Mouse (Mus musculus): ENCODE measurements around the gene Pde4b. TPM values are rescaled to one million over a fixed set of nuclear protein-coding genes. Genes with fewer than 3 reads are reported as not detected.

Pde4b gene
- polyA plus RNA-seq, 1 experiment from 2014 or later, result 25.7 TPM

GRCm38 (mm10) chr4:102136366-102136849 lies 49.1 kb downstream of the Pde4b start:
- Histone ChIP-seq H3K27me3 (ENCODE audit: insufficient read depth, low read length) (no peaks in the 10 kb centered on the region), H3K4me2 (no peak overlapping the region), H3K9me3 (ENCODE audit: low read depth, low read length) (no peaks in the 10 kb centered on the region), H3K27ac (ENCODE audit: low read depth) (no peak overlapping the region), H3K4me1 (ENCODE audit: insufficient read depth) (no peaks in the 10 kb centered on the region), H3K4me3 (ENCODE audit: low read depth, low read length) (no peak overlapping the region), H3K36me3 (ENCODE audit: insufficient read depth) (no peaks in the 10 kb centered on the region), H3K9ac (no peak overlapping the region)
- DNase-seq (no peak), ATAC-seq (ENCODE audit: insufficient read depth) (no peak)
- TF ChIP-seq CTCF (IDR thresholded peaks at IDR 0.05; ENCODE audit: low read depth), result no peak
- WGBS, result 54% methylated on average over 3 of the region's 3 CpGs

DNA sequence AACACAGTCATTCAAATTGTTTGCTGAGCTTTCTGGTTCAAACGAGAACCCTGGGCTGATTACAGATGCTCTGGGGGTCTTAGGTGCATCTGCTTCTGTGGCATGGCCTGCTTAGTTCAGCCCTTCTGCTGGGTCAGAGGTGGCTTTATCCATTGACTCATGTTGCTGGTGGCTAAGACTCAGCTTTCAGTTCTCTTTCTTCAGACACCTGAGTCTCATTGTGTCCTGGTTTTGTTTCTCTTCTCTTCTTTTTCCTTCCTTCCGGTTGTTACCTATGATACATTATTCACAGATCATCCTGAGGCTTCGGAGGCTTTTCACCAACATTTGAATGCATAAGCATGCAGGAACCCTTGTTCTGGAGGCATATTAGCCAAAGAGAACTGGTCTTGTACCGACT lies 51.0 kb downstream of the Pde4b start:
- Histone ChIP-seq H3K27me3 (ENCODE audit: insufficient read depth, low read length) (no peaks in the 10 kb centered on the region), H3K4me2 (no peak overlapping the region), H3K27ac (ENCODE audit: low read depth) (no peak overlapping the region), H3K9ac (no peak overlapping the region), H3K36me3 (ENCODE audit: insufficient read depth) (no peaks in the 10 kb centered on the region), H3K4me1 (ENCODE audit: insufficient read depth) (no peaks in the 10 kb centered on the region), H3K4me3 (ENCODE audit: low read depth, low read length) (no peak overlapping the region), H3K9me3 (ENCODE audit: low read depth, low read length) (no peaks in the 10 kb centered on the region)
- WGBS, result 72% methylated on average over 4 of the region's 4 CpGs
- DNase-seq (no peak), ATAC-seq (ENCODE audit: insufficient read depth) (no peak)
- no peak for TF ChIP-seq CTCF (IDR thresholded peaks at IDR 0.05; ENCODE audit: low read depth)

DNA sequence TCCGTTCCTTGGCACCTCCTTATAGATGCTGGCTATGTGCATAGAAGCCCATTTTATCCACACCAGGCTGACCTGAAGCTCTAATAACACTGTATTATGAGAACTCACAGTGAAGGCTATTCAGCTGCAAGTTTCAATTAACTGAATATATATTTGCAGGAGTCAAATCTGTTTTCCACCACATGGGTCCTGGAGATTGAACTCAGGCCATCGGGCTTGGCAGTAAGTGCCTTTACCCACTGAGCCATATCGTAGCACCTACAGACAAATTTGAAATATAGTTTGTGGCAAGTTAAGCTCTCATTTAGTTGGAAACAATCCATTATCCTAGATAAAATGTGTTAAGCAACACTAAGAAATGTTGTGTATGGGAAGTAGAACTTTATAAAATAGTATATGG lies 53.9 kb downstream of the Pde4b start:
- DNase-seq (no peak), ATAC-seq (ENCODE audit: insufficient read depth) (no peak)
- no peak overlapping the region for H3K9ac ChIP-seq
- no peak overlapping the region for H3K4me2 ChIP-seq
- no peaks in the 10 kb centered on the region for H3K9me3 ChIP-seq (ENCODE audit: low read depth, low read length)
- TF ChIP-seq CTCF (IDR thresholded peaks at IDR 0.05; ENCODE audit: low read depth), result no peak
- H3K27ac ChIP-seq (ENCODE audit: low read depth), result no peak overlapping the region
- WGBS, result 92% methylated on average over 3 of the region's 3 CpGs
- H3K4me3 ChIP-seq (ENCODE audit: low read depth, low read length), result no peak overlapping the region
- no peaks in the 10 kb centered on the region for H3K27me3 ChIP-seq (ENCODE audit: insufficient read depth, low read length)
- H3K36me3 ChIP-seq (ENCODE audit: insufficient read depth), result no peaks in the 10 kb centered on the region
- H3K4me1 ChIP-seq (ENCODE audit: insufficient read depth), result no peaks in the 10 kb centered on the region

DNA sequence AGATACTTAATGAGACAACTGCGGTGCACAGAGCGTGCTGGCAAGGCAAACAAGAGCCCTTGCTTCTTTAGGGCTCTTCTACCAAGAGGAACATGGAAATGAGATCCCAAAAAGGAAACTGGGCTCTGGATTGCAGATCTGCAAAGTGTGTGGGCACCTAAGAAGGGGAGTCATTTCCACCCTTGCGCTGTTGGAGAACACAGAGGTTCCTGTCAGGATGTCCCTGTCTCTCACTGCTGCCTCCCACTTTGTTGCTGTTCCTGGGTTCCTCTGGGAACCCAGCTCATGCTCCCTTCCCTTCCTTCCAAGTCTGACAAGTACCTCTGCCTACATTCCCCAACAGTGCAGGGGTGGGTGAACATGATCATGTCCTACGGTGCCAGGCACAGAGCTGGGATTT lies 61.4 kb downstream of the Pde4b start:
- Histone ChIP-seq H3K4me1 (ENCODE audit: insufficient read depth) (no peaks in the 10 kb centered on the region), H3K27ac (ENCODE audit: low read depth) (no peak overlapping the region), H3K9me3 (ENCODE audit: low read depth, low read length) (no peaks in the 10 kb centered on the region), H3K4me2 (no peak overlapping the region), H3K36me3 (ENCODE audit: insufficient read depth) (no peaks in the 10 kb centered on the region), H3K27me3 (ENCODE audit: insufficient read depth, low read length) (no peaks in the 10 kb centered on the region), H3K9ac (no peak overlapping the region), H3K4me3 (ENCODE audit: low read depth, low read length) (no peak overlapping the region)
- DNase-seq (no peak), ATAC-seq (ENCODE audit: insufficient read depth) (no peak)
- WGBS, result 85% methylated on average over 4 of the region's 4 CpGs
- no peak for TF ChIP-seq CTCF (IDR thresholded peaks at IDR 0.05; ENCODE audit: low read depth)

- ATAC-seq (ENCODE audit: insufficient read depth) (no peak), DNase-seq (no peak)
- Histone ChIP-seq H3K4me1 (ENCODE audit: insufficient read depth) (no peaks in the 10 kb centered on the region), H3K4me3 (ENCODE audit: low read depth, low read length) (no peak overlapping the region), H3K9me3 (ENCODE audit: low read depth, low read length) (no peaks in the 10 kb centered on the region), H3K9ac (no peak overlapping the region), H3K36me3 (ENCODE audit: insufficient read depth) (no peaks in the 10 kb centered on the region), H3K27ac (ENCODE audit: low read depth) (no peak overlapping the region), H3K27me3 (ENCODE audit: insufficient read depth, low read length) (no peaks in the 10 kb centered on the region), H3K4me2 (no peak overlapping the region)
- TF ChIP-seq CTCF (IDR thresholded peaks at IDR 0.05; ENCODE audit: low read depth), result no peak
Measured at GRCm38 (mm10) chr4:102159178-102159577, 71.8 kb downstream of the Pde4b start.

DNA sequence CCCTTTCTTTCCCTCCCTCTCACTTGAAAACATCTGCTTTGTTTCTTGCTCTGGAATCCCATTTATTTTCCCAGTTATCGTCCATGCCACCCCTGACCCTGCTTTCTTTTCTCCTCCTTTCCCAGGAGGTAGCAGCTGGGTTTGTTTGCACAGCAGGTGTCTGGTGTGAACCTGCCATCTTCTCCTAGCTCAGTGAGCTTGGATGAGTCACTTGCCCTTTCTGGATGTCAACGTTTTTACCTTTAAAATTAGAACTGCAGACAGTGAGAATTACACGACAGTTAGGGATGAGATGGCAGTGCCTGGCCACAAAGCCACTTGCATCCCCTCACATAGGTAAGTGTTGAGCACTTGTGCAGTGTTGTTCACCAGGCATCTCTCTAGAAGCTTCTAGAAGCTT lies 84.3 kb downstream of the Pde4b start:
- Histone ChIP-seq H3K36me3 (ENCODE audit: insufficient read depth) (no peaks in the 10 kb centered on the region), H3K9ac (no peak overlapping the region), H3K9me3 (ENCODE audit: low read depth, low read length) (no peaks in the 10 kb centered on the region), H3K27ac (ENCODE audit: low read depth) (no peak overlapping the region), H3K4me3 (ENCODE audit: low read depth, low read length) (no peak overlapping the region), H3K4me2 (no peak overlapping the region), H3K27me3 (ENCODE audit: insufficient read depth, low read length) (no peaks in the 10 kb centered on the region), H3K4me1 (ENCODE audit: insufficient read depth) (no peaks in the 10 kb centered on the region)
- DNase-seq, result no peak
- no peak for ATAC-seq (ENCODE audit: insufficient read depth)
- no peak for TF ChIP-seq CTCF (IDR thresholded peaks at IDR 0.05; ENCODE audit: low read depth)
- 23% methylated on average over 3 of the region's 3 CpGs for WGBS

DNA sequence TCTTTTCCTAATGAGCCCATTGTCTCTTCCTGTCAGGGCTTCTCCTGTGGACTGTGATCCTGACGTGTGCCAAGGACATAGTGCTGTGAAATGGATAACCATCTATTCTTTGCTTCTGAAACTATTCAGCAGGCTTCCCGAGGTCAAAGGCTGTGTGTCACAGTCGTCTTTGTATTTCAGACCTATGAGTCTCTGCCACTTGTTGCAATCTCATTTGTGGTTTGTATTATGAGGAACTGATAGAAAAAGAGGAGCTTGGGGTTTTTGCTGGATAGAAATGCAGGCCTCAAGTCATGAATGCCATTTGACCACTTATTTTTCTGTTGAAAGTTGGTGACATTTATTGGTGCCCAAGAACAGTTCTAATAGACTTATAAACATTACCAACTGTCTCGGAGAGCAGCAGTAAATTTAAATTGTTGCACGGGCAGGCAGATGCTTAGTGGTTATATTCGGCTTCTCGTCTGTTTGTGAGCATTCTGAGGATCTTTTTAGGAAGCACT lies 85.4 kb downstream of the Pde4b start:
- Histone ChIP-seq H3K4me1 (ENCODE audit: insufficient read depth) (no peaks in the 10 kb centered on the region), H3K4me2 (no peak overlapping the region), H3K4me3 (ENCODE audit: low read depth, low read length) (no peak overlapping the region), H3K9me3 (ENCODE audit: low read depth, low read length) (no peaks in the 10 kb centered on the region), H3K36me3 (ENCODE audit: insufficient read depth) (no peaks in the 10 kb centered on the region), H3K9ac (no peak overlapping the region), H3K27me3 (ENCODE audit: insufficient read depth, low read length) (no peaks in the 10 kb centered on the region), H3K27ac (ENCODE audit: low read depth) (no peak overlapping the region)
- TF ChIP-seq CTCF (IDR thresholded peaks at IDR 0.05; ENCODE audit: low read depth), result no peak
- DNase-seq, result no peak
- no peak for ATAC-seq (ENCODE audit: insufficient read depth)
- 65% methylated on average over 7 of the region's 7 CpGs for whole genome bisulfite sequencing

DNA sequence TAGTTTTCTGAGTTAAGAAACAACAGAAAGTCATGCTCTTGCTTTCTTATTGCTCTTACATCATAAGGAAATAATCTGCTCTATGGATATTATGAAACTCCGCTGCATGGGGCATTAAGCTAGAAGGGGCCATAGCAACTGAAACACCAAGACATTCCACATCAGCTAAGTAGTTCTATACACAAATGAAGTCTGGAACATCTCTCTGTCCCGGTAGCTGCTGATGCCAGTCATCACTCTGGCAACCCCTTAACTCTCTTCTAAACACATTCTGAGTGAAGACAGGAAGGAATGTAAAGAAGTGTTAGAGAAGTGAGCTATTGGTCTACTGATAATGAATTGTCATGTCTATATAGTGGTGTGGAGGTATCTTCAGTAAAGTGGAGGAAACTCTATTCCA lies 88.6 kb downstream of the Pde4b start:
- 48% methylated on average over 2 of the region's 2 CpGs for WGBS

More for the DNA sequence above, 88.6 kb downstream of the Pde4b start:
- Histone ChIP-seq H3K27ac (ENCODE audit: low read depth) (no peak overlapping the region), H3K4me1 (ENCODE audit: insufficient read depth) (no peaks in the 10 kb centered on the region), H3K9ac (no peak overlapping the region), H3K9me3 (ENCODE audit: low read depth, low read length) (no peaks in the 10 kb centered on the region), H3K36me3 (ENCODE audit: insufficient read depth) (no peaks in the 10 kb centered on the region), H3K4me3 (ENCODE audit: low read depth, low read length) (no peak overlapping the region), H3K4me2 (no peak overlapping the region), H3K27me3 (ENCODE audit: insufficient read depth, low read length) (no peaks in the 10 kb centered on the region)
- DNase-seq, result no peak
- no peak for TF ChIP-seq CTCF (IDR thresholded peaks at IDR 0.05; ENCODE audit: low read depth)
- ATAC-seq (ENCODE audit: insufficient read depth), result no peak

All from lung, embryonic 14.5 days (tissue).